Mouse (Mus musculus) lung, postnatal 0 days (tissue): ENCODE measurements at regions not wholly inside any gene's neighbourhood (a gene's known extent, or its start where the extent isn't known, plus 50 kb on each side); places are given as distances from the start of the nearest gene placed in this dataset.

Experiments
- ATAC-seq: fragments of 200-750 bp; cut with Nextera tagmentation; 2 replicates; pipeline ENCODE4 v1.8.0; 2017; ENCODE audit warnings: moderate library complexity
- DNase-seq: peaks from one replicate; pipeline ENCODE4 v3.0.0-alpha.2; 2016; ENCODE audit warnings: low spot score
- H3K27ac ChIP-seq: fragments of 300-500 bp; sonication (generic); 2 replicates; pipeline ENCODE4 v1.5.1; 2014; ENCODE audit warnings: antibody characterized with exemption, mild to moderate bottlenecking, low read length, mixed read lengths
- H3K27me3 ChIP-seq: fragments of 300-500 bp; sonication (generic); replicated peaks from 2 replicates; pipeline ENCODE4 v1.6.1; 2014; ENCODE audit warnings: low read length, mixed read lengths; ENCODE audit not compliant: insufficient read depth
- H3K36me3 ChIP-seq: fragments of 300-500 bp; sonication (generic); 2 replicates; pipeline ENCODE4 v1.6.1; 2014; ENCODE audit warnings: low read length, mixed read lengths; ENCODE audit not compliant: insufficient read depth
- H3K4me1 ChIP-seq: fragments of 300-500 bp; sonication (generic); 2 replicates; pipeline ENCODE4 v1.6.1; 2014; ENCODE audit warnings: antibody characterized with exemption, low read depth, low read length, mixed read lengths; ENCODE audit not compliant: insufficient read depth
- H3K4me2 ChIP-seq: fragments of 300-500 bp; sonication (generic); replicated peaks from 2 replicates; pipeline ENCODE4 v1.6.1; 2014; ENCODE audit warnings: low read depth, mild to moderate bottlenecking, low read length, moderate library complexity, mixed read lengths
- H3K4me3 ChIP-seq: fragments of 300-500 bp; sonication (generic); 2 replicates; pipeline ENCODE4 v1.5.1; 2014; ENCODE audit warnings: low read depth, low read length
- H3K9ac ChIP-seq: fragments of 300-500 bp; sonication (generic); replicated peaks from 2 replicates; pipeline ENCODE4 v1.6.1; 2014; ENCODE audit warnings: low read depth, mild to moderate bottlenecking
- H3K9me3 ChIP-seq: fragments of 300-500 bp; sonication (generic); 2 replicates; pipeline ENCODE4 v1.6.1; 2016; ENCODE audit warnings: low read length, mixed read lengths
- CTCF ChIP-seq: IDR thresholded peaks from 2 replicates; pipeline ENCODE4 v1.5.1; 2016; ENCODE audit warnings: antibody characterized with exemption, mild to moderate bottlenecking
- EP300 ChIP-seq: IDR thresholded peaks from 2 replicates; pipeline ENCODE4 v1.6.1; 2016; ENCODE audit warnings: antibody characterized with exemption, mild to moderate bottlenecking, control low read depth
- WGBS: fragments of 180-500 bp; shearing (Covaris S2); extraction: QIAGEN DNeasy Blood & Tissue Kit; methylation state at CpG from one replicate; pipeline ENCODE4 v1.1.7; 2014; 5-methylcytosine and 5-hydroxymethylcytosine counted together

- DNase-seq, result no peak
Measured at GRCm38 (mm10) chr13:97484808-97485545, 244.1 kb downstream of the Enc1 start.

GRCm38 (mm10) chr13:97483681-97484080 lies 242.8 kb downstream of the Enc1 start:
- WGBS, result 74% methylated on average over 8 of the region's 8 CpGs
- Histone ChIP-seq H3K27ac (no peak overlapping the region), H3K9me3 (no peaks in the 10 kb centered on the region), H3K27me3 (no peaks in the 10 kb centered on the region), H3K9ac (no peak overlapping the region), H3K36me3 (no peaks in the 10 kb centered on the region), H3K4me1 (no peaks in the 10 kb centered on the region), H3K4me3 (no peak overlapping the region), H3K4me2 (no peak overlapping the region)
- TF ChIP-seq EP300 (0 out of 2 replicates have a peak, but pooled peaks have one; percentile 26), CTCF (no peak)
- peak; percentile 50 for DNase-seq
- peak; percentile 23; the same call in 1 of the 2 replicates for ATAC-seq

More at GRCm38 (mm10) chr13:97484808-97485545, 244.1 kb downstream of the Enc1 start:
- peak; percentile 52 for ATAC-seq
- no peaks in the 10 kb centered on the region for H3K4me1 ChIP-seq
- 69% methylated on average over 20 of the region's 20 CpGs for WGBS
- no peak overlapping the region for H3K27ac ChIP-seq
- no peak overlapping the region for H3K4me2 ChIP-seq
- H3K36me3 ChIP-seq, result no peaks in the 10 kb centered on the region
- no peak overlapping the region for H3K9ac ChIP-seq
- no peak for TF ChIP-seq EP300
- TF ChIP-seq CTCF, result no peak
- no peaks in the 10 kb centered on the region for H3K27me3 ChIP-seq
- H3K4me3 ChIP-seq, result no peak overlapping the region
- no peaks in the 10 kb centered on the region for H3K9me3 ChIP-seq

- no peak overlapping the region for H3K4me2 ChIP-seq
- no peak for ATAC-seq
- no peaks in the 10 kb centered on the region for H3K36me3 ChIP-seq
- DNase-seq, result no peak
- no peak overlapping the region for H3K27ac ChIP-seq
- no peak overlapping the region for H3K4me3 ChIP-seq
- H3K27me3 ChIP-seq, result no peaks in the 10 kb centered on the region
- no peaks in the 10 kb centered on the region for H3K4me1 ChIP-seq
- TF ChIP-seq CTCF (no peak), EP300 (no peak)
- no peak overlapping the region for H3K9ac ChIP-seq
- no peaks in the 10 kb centered on the region for H3K9me3 ChIP-seq
- 96% methylated on average over 3 of the region's 3 CpGs for WGBS
Measured at GRCm38 (mm10) chr13:97482439-97482946, 241.6 kb downstream of the Enc1 start.

- WGBS, result 90% methylated on average over 2 of the region's 2 CpGs
Measured at GRCm38 (mm10) chr13:97481259-97481658, 240.4 kb downstream of the Enc1 start.

GRCm38 (mm10) chr13:97479066-97479586 lies 238.2 kb downstream of the Enc1 start:
- Histone ChIP-seq H3K4me3 (no peak overlapping the region), H3K27ac (no peak overlapping the region), H3K36me3 (no peaks in the 10 kb centered on the region), H3K4me2 (no peak overlapping the region), H3K27me3 (no peaks in the 10 kb centered on the region), H3K4me1 (no peaks in the 10 kb centered on the region), H3K9me3 (no peaks in the 10 kb centered on the region), H3K9ac (no peak overlapping the region)
- no peak; the same call in 1 of the 2 replicates for ATAC-seq
- no peak for DNase-seq
- 70% methylated on average over 10 of the region's 10 CpGs for WGBS
- TF ChIP-seq EP300, result no peak

More at GRCm38 (mm10) chr13:97481259-97481658, 240.4 kb downstream of the Enc1 start:
- DNase-seq (no peak), ATAC-seq (no peak)
- H3K27ac ChIP-seq, result no peak overlapping the region
- no peak overlapping the region for H3K4me2 ChIP-seq
- no peaks in the 10 kb centered on the region for H3K9me3 ChIP-seq
- TF ChIP-seq CTCF, result no peak
- TF ChIP-seq EP300, result no peak
- no peaks in the 10 kb centered on the region for H3K4me1 ChIP-seq
- H3K4me3 ChIP-seq, result no peak overlapping the region
- H3K36me3 ChIP-seq, result no peaks in the 10 kb centered on the region
- no peak overlapping the region for H3K9ac ChIP-seq
- no peaks in the 10 kb centered on the region for H3K27me3 ChIP-seq

GRCm38 (mm10) chr13:97473971-97474365 lies 233.1 kb downstream of the Enc1 start:
- no peaks in the 10 kb centered on the region for H3K4me1 ChIP-seq
- no peak overlapping the region for H3K9ac ChIP-seq
- no peak for ATAC-seq
- TF ChIP-seq EP300 (no peak), CTCF (no peak)
- no peaks in the 10 kb centered on the region for H3K27me3 ChIP-seq
- H3K27ac ChIP-seq, result no peak overlapping the region
- no peak for DNase-seq
- WGBS, result 71% methylated on average over 3 of the region's 3 CpGs
- no peak overlapping the region for H3K4me2 ChIP-seq
- no peak overlapping the region for H3K4me3 ChIP-seq
- no peaks in the 10 kb centered on the region for H3K36me3 ChIP-seq
- H3K9me3 ChIP-seq, result no peaks in the 10 kb centered on the region
